ENCODE assay signal across 8 mouse cellular contexts in genomic region chr8:69974806-69975205, GRCm38 (mm10). TPM values are rescaled to one million over a fixed set of nuclear protein-coding genes. Genes with fewer than 3 reads are reported as not detected.
A peak's percentile ranks its signal among the peaks of the same experiment; 100 is the strongest.
DNase-seq lines count a peak whose midpoint lies in the region; ATAC-seq and TF ChIP-seq lines count a peak whose summit lies in the region.

No protein-coding gene starts in this region.

- peak overlapping the region; percentile 91; the same call in 1 of the 2 replicates for H3K9ac ChIP-seq in embryonic facial prominence, embryonic 15.5 days
- peak overlapping the region; percentile 93 for H3K9ac ChIP-seq in kidney, embryonic 16.5 days (replicated peaks; ENCODE audit: low read length)
- H3K9ac ChIP-seq in neural tube, embryonic 13.5 days, result peak overlapping the region; percentile 88

- no peaks in the 10 kb centered on the region for H3K27me3 ChIP-seq in embryonic facial prominence, embryonic 15.5 days
- H3K27me3 ChIP-seq in kidney, embryonic 16.5 days (ENCODE audit: insufficient read depth, low read length), result no peaks in the 10 kb centered on the region
- no peaks in the 10 kb centered on the region; the same call in 1 of the 2 replicates for H3K27me3 ChIP-seq in neural tube, embryonic 13.5 days

- H3K27ac ChIP-seq in embryonic facial prominence, embryonic 15.5 days (replicated peaks), result peak overlapping the region; percentile 88
- peak overlapping the region; percentile 78 for H3K27ac ChIP-seq in kidney, embryonic 16.5 days (ENCODE audit: low read length)
- H3K27ac ChIP-seq in neural tube, embryonic 13.5 days (replicated peaks), result peak overlapping the region; percentile 83; the same call in 1 of the 2 replicates

- peaks cover 27% of the 10 kb centered on the region for H3K4me1 ChIP-seq in lung, adult 2 months (ENCODE audit: control insufficient read depth, insufficient read depth, low read length)
- H3K4me1 ChIP-seq in embryonic facial prominence, embryonic 15.5 days, result peaks cover 41% of the 10 kb centered on the region
- peaks cover 38% of the 10 kb centered on the region for H3K4me1 ChIP-seq in kidney, embryonic 16.5 days (ENCODE audit: insufficient read depth, low read length)
- H3K4me1 ChIP-seq in neural tube, embryonic 13.5 days (replicated peaks), result peaks cover 42% of the 10 kb centered on the region

- 56% methylated on average over 5 of the region's 5 CpGs for WGBS in lung, adult 2 months
- 27% methylated on average over 5 of the region's 5 CpGs for WGBS in embryonic facial prominence, embryonic 15.5 days
- WGBS in kidney, embryonic 16.5 days, result 26% methylated on average over 5 of the region's 5 CpGs
- 32% methylated on average over 5 of the region's 5 CpGs for WGBS in neural tube, embryonic 13.5 days

- no peaks in the 10 kb centered on the region for H3K36me3 ChIP-seq in embryonic facial prominence, embryonic 15.5 days
- H3K36me3 ChIP-seq in kidney, embryonic 16.5 days (ENCODE audit: insufficient read depth, low read length), result no peaks in the 10 kb centered on the region
- no peaks in the 10 kb centered on the region for H3K36me3 ChIP-seq in neural tube, embryonic 13.5 days

- H3K9me3 ChIP-seq in embryonic facial prominence, embryonic 15.5 days (replicated peaks), result no peaks in the 10 kb centered on the region
- H3K9me3 ChIP-seq in kidney, embryonic 16.5 days (ENCODE audit: low read length), result no peaks in the 10 kb centered on the region
- no peaks in the 10 kb centered on the region for H3K9me3 ChIP-seq in neural tube, embryonic 13.5 days

- no peak for ATAC-seq in embryonic facial prominence, embryonic 15.5 days (ENCODE audit: insufficient number of reproducible peaks, low FRiP score, low TSS enrichment, low read depth)
- no peak for ATAC-seq in kidney, embryonic 16.5 days (ENCODE audit: low FRiP score, low TSS enrichment)
- no peak for ATAC-seq in neural tube, embryonic 13.5 days (ENCODE audit: low read depth)

- DNase-seq in lung, adult 2 months, result no peak
- no peak for DNase-seq in lung, postnatal 4 days
- DNase-seq in thymus, postnatal 14 days, result no peak
- no peak for DNase-seq in gastrocnemius, adult 18-20 months (ENCODE audit: low spot score)
- DNase-seq in left cerebral cortex, postnatal 4 days, result no peak

- intact Hi-C loops in left cerebral cortex, postnatal 4 days (cut with DNase I), result no loop called here

- no peak for TF ChIP-seq POLR2A in lung, adult 2 months (IDR thresholded peaks at IDR 0.05; ENCODE audit: borderline replicate concordance, extremely low read depth, low read depth, low read length)

- no peak for TF ChIP-seq CTCF in lung, adult 2 months (IDR thresholded peaks at IDR 0.05; ENCODE audit: insufficient read depth, low read length)

- H3K4me2 ChIP-seq in embryonic facial prominence, embryonic 15.5 days (replicated peaks), result peak overlapping the region; percentile 75
- peak overlapping the region; percentile 92 for H3K4me2 ChIP-seq in kidney, embryonic 16.5 days (replicated peaks; ENCODE audit: low read depth, low read length)
- H3K4me2 ChIP-seq in neural tube, embryonic 13.5 days, result peak overlapping the region; percentile 79

- peak overlapping the region; percentile 78 for H3K4me3 ChIP-seq in lung, adult 2 months (replicated peaks; ENCODE audit: extremely low read depth, low read depth, low read length)
- H3K4me3 ChIP-seq in embryonic facial prominence, embryonic 15.5 days (replicated peaks), result peak overlapping the region; percentile 100
- H3K4me3 ChIP-seq in kidney, embryonic 16.5 days (ENCODE audit: low read length), result peak overlapping the region; percentile 99
- H3K4me3 ChIP-seq in neural tube, embryonic 13.5 days, result peak overlapping the region; percentile 95

RNA-seq across cellular contexts. Expression of gene Gatad2a, which starts 21.4 kb away (rescaled TPM):
- polyA plus RNA-seq in lung, adult 2 months (2012; rRNA removed), result 78.1 and 81.8 TPM in 2 replicates
- 43.6 and 49.8 TPM in 2 replicates for polyA plus RNA-seq in embryonic facial prominence, embryonic 15.5 days (2015; fragmentation: Nextera tagmentation; extraction: Ambion mirVana)
- 40.6 and 43.3 TPM in 2 replicates for polyA plus RNA-seq in kidney, embryonic 16.5 days (2015; fragmentation: Nextera tagmentation; extraction: Ambion mirVana)
- 30.6 and 31.8 TPM in 2 replicates for polyA plus RNA-seq in neural tube, embryonic 13.5 days (2015; fragmentation: Nextera tagmentation; extraction: Ambion mirVana)
- total RNA-seq in gastrocnemius, adult 18-20 months (2021), result 10 to 100 TPM; 28.6 to 38.8 TPM
- 10 to 100 TPM; 41.9 to 44.8 TPM for total RNA-seq in left cerebral cortex, postnatal 4 days (2021)
